Mouse (Mus musculus) neural tube, embryonic 12.5 days (tissue): ENCODE results near the gene Arpin. TPM values are rescaled to one million over a fixed set of nuclear protein-coding genes. Genes with fewer than 3 reads are reported as not detected.

Experiments used
- ATAC-seq: fragments of 200-750 bp; cut with Nextera tagmentation; 2 replicates; pipeline ENCODE4 v1.8.0; 2017; ENCODE audit warnings: low read depth, mild to moderate bottlenecking, moderate TSS enrichment, moderate library complexity; ENCODE audit not compliant: low FRiP score
- H3K27ac ChIP-seq: fragments of 300-500 bp; sonication (generic); 2 replicates; pipeline ENCODE4 v1.5.1; 2016
- H3K27me3 ChIP-seq: fragments of 300-500 bp; sonication (generic); replicated peaks from 2 replicates; pipeline ENCODE4 v1.6.1; 2016; ENCODE audit warnings: mild to moderate bottlenecking
- H3K36me3 ChIP-seq: fragments of 300-500 bp; sonication (generic); 2 replicates; pipeline ENCODE4 v1.6.1; 2016; ENCODE audit warnings: mild to moderate bottlenecking
- H3K4me1 ChIP-seq: fragments of 300-500 bp; sonication (generic); 2 replicates; pipeline ENCODE4 v1.6.1; 2016
- H3K4me2 ChIP-seq: fragments of 300-500 bp; sonication (generic); replicated peaks from 2 replicates; pipeline ENCODE4 v1.6.1; 2016; ENCODE audit warnings: mild to moderate bottlenecking
- H3K4me3 ChIP-seq: fragments of 300-500 bp; sonication (generic); 2 replicates; pipeline ENCODE4 v1.5.1; 2016
- H3K9ac ChIP-seq: fragments of 300-500 bp; sonication (generic); 2 replicates; pipeline ENCODE4 v1.6.1; 2016; ENCODE audit warnings: mild to moderate bottlenecking
- H3K9me3 ChIP-seq: fragments of 300-500 bp; sonication (generic); 2 replicates; pipeline ENCODE4 v1.6.1; 2016; ENCODE audit warnings: mild to moderate bottlenecking
- WGBS: fragments of 180-500 bp; shearing (Covaris S2); methylation state at CpG from one replicate; pipeline ENCODE4 v1.1.7; 2016; 5-methylcytosine and 5-hydroxymethylcytosine counted together
- polyA plus RNA-seq: library from polyadenylated mRNA; unstranded; fragments of >200 nt; fragmentation: Nextera tagmentation; extraction: Ambion mirVana; gene quantifications from 2 replicates; pipeline ENCODE4 v1.2.1, GENCODE M21; 2016

Arpin gene
- 20.7 and 22.2 TPM in 2 replicates for polyA plus RNA-seq

DNA sequence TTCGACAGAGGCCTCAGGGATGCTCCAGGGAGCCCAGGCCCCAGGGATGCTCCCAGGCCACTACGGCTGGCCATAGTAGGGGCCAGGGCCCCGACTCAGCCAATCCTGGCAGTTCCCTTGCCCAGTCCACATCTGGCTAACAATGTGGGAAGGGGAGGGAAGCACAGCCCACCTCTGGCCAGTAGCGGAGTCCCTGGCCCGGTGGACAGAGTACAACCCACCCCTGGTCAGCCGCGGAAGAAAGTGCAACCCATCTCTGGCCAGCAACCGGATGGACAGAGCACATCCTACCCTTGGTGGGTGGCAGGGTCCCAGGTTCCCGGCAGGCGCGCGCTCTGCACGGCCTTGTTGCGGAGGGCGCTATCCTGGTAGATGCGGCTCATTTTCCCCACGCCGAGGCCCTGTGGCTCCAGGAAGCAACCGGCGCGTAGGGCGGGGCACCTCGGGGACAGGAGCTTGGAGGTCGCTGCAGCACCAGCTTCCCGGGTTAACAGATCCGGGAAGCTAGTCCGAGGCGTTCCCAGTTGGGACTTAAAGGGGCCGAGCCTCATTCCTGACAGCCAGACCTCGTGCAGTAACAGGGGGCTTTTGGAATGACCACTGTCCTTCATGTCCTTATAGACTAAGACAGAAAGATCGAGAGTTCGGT lies at the start of gene Arpin:
TSS of gene Arpin (minus strand) at position 498 of the 649 bp plus-strand sequence.
- Histone ChIP-seq H3K36me3 (no peaks in the 10 kb centered on the region), H3K4me2 (peak within 1 kb of the TSS; percentile 73), H3K27ac (no peak within 1 kb of the TSS), H3K27me3 (no peaks in the 10 kb centered on the region), H3K4me1 (peaks cover 10% of the 10 kb centered on the region), H3K9ac (peak within 1 kb of the TSS; percentile 65), H3K9me3 (no peaks in the 10 kb centered on the region), H3K4me3 (peak within 1 kb of the TSS; percentile 44)
- peak; percentile 71 for ATAC-seq
- WGBS, result 2% methylated on average over 32 of the region's 32 CpGs

DNA sequence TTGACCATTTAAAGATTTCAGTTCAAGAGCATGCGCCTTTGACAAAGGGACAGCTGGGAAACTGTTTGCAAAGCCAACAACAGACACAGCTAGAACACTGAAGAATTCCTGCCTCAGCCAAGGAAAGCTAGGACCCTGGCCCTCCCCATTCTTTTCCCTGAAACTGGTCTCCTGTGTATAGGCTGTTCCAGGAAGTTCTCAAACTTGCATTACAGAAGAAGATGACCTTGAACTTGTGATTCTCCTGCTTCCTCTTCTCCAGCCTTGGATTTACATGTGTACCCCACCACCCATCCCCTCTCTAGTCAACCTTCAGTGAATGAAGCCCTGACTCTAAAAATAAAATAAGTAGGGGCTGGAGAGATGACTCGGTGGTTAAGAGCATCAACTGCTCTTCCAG lies 40.2 kb upstream of the Arpin start:
- H3K4me3 ChIP-seq, result no peak overlapping the region
- WGBS, result 92% methylated on average over 2 of the region's 2 CpGs

DNA sequence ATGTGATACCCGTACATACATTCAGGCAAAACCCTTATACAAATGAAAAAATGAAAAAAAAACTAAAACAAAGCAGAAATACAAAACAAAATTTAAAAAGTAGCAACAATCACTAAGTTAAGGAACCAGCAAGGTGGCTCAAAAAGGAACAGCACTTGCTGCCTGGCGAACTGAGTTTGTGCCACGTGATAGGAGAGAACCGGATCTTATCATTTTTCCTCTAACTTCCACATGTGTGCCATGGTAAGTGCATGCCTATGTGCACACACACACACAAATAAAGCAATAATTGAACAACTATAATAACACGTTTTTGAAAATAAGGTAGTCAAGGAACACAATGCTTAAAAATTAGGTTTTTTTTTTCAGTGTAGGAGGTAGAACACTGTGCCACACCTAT lies 37.0 kb upstream of the Arpin start:
- Histone ChIP-seq H3K4me2 (no peak overlapping the region), H3K9ac (no peak overlapping the region), H3K4me3 (no peak overlapping the region), H3K9me3 (no peaks in the 10 kb centered on the region), H3K4me1 (no peaks in the 10 kb centered on the region), H3K27me3 (no peaks in the 10 kb centered on the region), H3K27ac (no peak overlapping the region), H3K36me3 (no peaks in the 10 kb centered on the region)
- WGBS, result 85% methylated on average over 5 of the region's 5 CpGs
- no peak for ATAC-seq

More for the DNA sequence above, 40.2 kb upstream of the Arpin start:
- Histone ChIP-seq H3K27ac (no peak overlapping the region), H3K9me3 (no peaks in the 10 kb centered on the region), H3K36me3 (no peaks in the 10 kb centered on the region), H3K4me1 (no peaks in the 10 kb centered on the region), H3K4me2 (no peak overlapping the region), H3K9ac (no peak overlapping the region), H3K27me3 (no peaks in the 10 kb centered on the region)
- no peak for ATAC-seq

DNA sequence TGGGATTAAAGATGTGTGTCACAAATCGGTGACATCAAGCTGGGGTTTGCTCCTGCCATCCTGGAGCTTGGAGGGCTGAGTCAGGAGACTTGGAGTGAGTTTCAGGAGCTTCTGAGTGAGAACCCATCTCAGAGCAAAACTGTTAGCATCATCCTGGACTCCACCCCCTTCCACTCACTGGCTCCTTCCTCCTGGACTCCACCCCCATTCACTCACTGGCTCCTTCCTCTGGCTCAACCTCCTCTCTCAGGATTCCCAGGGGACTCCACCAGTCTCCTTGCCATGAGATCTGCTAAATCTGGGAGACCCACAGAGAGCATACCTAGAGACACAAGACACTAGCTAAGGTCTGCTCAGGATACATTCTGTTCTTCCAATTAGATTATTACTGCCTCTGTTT lies 35.2 kb upstream of the Arpin start:
- Histone ChIP-seq H3K36me3 (no peaks in the 10 kb centered on the region), H3K27me3 (no peaks in the 10 kb centered on the region), H3K4me3 (no peak overlapping the region), H3K9me3 (no peaks in the 10 kb centered on the region), H3K4me2 (no peak overlapping the region), H3K4me1 (no peaks in the 10 kb centered on the region), H3K27ac (no peak overlapping the region), H3K9ac (no peak overlapping the region)
- no peak for ATAC-seq
- 56% methylated on average over 1 of the region's 1 CpGs for WGBS

DNA sequence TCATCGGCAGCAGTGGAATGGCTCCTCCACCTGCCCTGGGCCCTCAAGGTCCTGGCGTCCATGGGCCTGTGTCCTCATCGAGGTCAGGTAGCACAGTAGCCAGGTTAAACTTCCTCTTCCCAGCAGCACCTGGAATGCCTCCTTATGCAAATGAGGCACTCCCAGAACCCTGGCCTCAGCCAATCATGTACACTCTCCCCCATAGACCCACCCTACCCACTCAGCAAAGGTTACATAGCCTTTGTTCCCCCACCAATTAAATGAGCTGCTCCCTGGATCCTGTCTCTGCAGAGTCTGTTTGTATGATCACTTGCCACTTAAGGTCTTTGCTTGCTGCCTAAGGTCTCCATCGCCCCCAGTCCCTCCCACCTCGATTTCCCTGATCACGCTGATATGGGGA lies 33.2 kb upstream of the Arpin start:
- no peaks in the 10 kb centered on the region for H3K4me1 ChIP-seq
- H3K9me3 ChIP-seq, result no peaks in the 10 kb centered on the region
- no peaks in the 10 kb centered on the region for H3K36me3 ChIP-seq
- no peak for ATAC-seq
- H3K27ac ChIP-seq, result no peak overlapping the region
- no peak overlapping the region for H3K9ac ChIP-seq
- no peak overlapping the region for H3K4me2 ChIP-seq
- 82% methylated on average over 6 of the region's 6 CpGs for WGBS
- H3K27me3 ChIP-seq, result no peaks in the 10 kb centered on the region
- no peak overlapping the region for H3K4me3 ChIP-seq

DNA sequence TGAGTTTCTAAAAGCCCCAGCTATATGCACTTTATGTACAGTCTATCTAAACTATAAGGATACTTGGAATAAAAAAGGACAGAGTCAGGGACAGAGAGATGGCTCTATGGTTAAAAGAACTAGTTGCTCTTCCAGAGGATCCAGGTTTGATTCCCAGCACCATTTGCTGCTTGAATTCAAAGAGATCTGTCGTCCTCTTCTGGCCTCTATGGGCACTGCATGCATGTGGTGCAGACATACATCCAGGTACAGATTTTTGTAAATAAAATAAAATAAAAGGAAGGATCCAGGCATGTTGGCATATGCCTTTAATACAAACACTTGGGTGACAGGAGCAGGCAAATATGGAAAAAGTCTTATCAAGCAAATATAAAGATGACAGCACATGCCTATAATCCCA lies 26.4 kb upstream of the Arpin start:
- ATAC-seq, result no peak
- Histone ChIP-seq H3K36me3 (no peaks in the 10 kb centered on the region), H3K27ac (no peak overlapping the region), H3K4me3 (no peak overlapping the region), H3K9me3 (no peaks in the 10 kb centered on the region), H3K27me3 (no peaks in the 10 kb centered on the region), H3K4me1 (no peaks in the 10 kb centered on the region), H3K9ac (no peak overlapping the region), H3K4me2 (no peak overlapping the region)
- WGBS, result 57% methylated on average over 1 of the region's 1 CpGs

DNA sequence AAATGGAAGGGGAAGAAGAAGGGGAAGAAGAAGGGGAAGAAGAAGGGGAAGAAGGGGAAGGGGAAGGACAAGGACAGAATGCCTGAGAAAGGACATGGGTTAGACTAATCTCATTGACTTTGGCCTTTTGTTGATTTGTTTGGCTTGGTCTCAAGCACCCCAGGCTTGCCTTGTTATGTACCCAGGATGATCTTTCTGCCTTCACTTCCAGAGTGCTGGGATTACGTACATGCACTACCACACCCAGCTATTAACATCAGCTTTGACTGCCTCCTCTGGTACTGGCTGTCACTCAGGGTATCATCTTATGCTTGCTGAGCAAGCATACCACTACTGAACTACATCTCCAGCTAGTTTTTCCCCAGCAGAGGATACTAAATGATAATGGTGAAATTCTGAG lies 21.0 kb upstream of the Arpin start:
- ATAC-seq, result no peak
- no peaks in the 10 kb centered on the region for H3K36me3 ChIP-seq

DNA sequence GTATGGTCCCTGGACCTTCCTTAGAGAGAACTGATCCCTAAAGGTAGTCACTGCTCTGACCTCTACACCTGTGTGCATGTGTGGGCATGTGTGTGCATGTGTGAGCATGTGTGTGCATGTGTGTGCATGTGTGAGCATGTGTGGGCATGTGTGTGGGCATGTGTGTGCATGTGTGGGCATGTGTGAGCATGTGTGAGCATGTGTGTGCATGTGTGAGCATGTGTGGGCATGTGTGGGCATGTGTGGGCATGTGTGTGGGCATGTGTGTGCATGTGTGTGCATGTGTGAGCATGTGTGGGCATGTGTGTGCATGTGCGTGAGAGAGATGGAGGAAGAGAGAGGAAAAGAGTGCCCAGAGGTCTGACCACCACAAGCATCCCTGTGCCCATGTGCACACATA lies 19.7 kb upstream of the Arpin start:
- Histone ChIP-seq H3K36me3 (no peaks in the 10 kb centered on the region), H3K4me1 (no peaks in the 10 kb centered on the region), H3K27ac (no peak overlapping the region), H3K4me2 (no peak overlapping the region), H3K9ac (no peak overlapping the region), H3K9me3 (no peaks in the 10 kb centered on the region), H3K4me3 (no peak overlapping the region), H3K27me3 (no peaks in the 10 kb centered on the region)
- no peak for ATAC-seq
- WGBS, result 95% methylated on average over 1 of the region's 1 CpGs

More for the DNA sequence above, 21.0 kb upstream of the Arpin start:
- H3K27ac ChIP-seq, result no peak overlapping the region
- no peak overlapping the region for H3K4me2 ChIP-seq
- H3K4me3 ChIP-seq, result no peak overlapping the region
- WGBS, result 94% methylated on average over 1 of the region's 1 CpGs
- H3K9me3 ChIP-seq, result no peaks in the 10 kb centered on the region
- no peak overlapping the region for H3K9ac ChIP-seq
- H3K27me3 ChIP-seq, result no peaks in the 10 kb centered on the region
- H3K4me1 ChIP-seq, result no peaks in the 10 kb centered on the region

DNA sequence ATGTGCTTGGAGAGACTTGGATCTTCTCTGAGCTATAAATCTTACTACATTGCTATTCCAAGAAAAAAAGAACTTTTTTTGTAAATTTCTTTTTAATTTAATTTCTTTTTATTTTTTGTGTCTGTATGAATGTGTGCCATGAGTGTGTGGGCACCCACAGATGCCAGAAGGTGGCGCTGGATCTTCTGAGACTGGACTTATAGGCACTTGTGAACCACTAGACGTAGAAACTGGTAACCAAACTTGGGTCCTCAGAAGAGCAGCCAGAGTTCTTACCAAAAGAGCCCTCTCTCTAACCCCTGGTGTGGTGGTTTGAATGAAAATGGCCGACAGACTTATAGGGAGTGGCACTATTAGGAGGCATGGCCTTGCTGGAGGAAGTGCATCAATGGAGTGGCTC lies 15.9 kb upstream of the Arpin start:
- H3K9ac ChIP-seq, result no peak overlapping the region
- no peaks in the 10 kb centered on the region for H3K27me3 ChIP-seq
- no peak overlapping the region for H3K4me3 ChIP-seq
- H3K9me3 ChIP-seq, result no peaks in the 10 kb centered on the region
- H3K27ac ChIP-seq, result no peak overlapping the region
- H3K4me2 ChIP-seq, result no peak overlapping the region
- H3K36me3 ChIP-seq, result no peaks in the 10 kb centered on the region
- ATAC-seq, result no peak
- 74% methylated on average over 3 of the region's 3 CpGs for WGBS
- no peaks in the 10 kb centered on the region for H3K4me1 ChIP-seq

DNA sequence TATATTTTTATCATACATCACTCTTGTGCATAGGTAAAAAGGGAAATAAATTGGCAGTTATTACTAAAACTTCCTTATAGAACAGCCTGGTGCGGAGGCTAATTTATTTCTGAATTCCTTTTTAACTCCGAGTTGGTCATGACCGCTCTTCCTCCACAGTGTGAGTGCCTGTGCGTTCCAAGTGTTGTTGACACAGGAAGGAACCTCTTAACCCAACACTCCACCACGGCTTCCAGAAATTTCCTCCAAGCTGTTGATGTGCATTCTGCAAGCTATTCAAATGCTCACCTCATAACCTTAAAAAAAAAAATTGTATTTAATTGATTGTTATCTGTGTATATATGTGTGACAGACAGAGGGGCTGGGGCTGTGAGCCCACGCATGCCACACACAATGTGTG lies 15.1 kb upstream of the Arpin start:
- ATAC-seq, result no peak
- no peaks in the 10 kb centered on the region for H3K27me3 ChIP-seq
- no peaks in the 10 kb centered on the region for H3K36me3 ChIP-seq
- H3K27ac ChIP-seq, result no peak overlapping the region
- H3K9ac ChIP-seq, result no peak overlapping the region
- no peak overlapping the region for H3K4me3 ChIP-seq
- H3K4me2 ChIP-seq, result no peak overlapping the region
- no peaks in the 10 kb centered on the region for H3K4me1 ChIP-seq
- no peaks in the 10 kb centered on the region for H3K9me3 ChIP-seq
- WGBS, result 87% methylated on average over 6 of the region's 6 CpGs

DNA sequence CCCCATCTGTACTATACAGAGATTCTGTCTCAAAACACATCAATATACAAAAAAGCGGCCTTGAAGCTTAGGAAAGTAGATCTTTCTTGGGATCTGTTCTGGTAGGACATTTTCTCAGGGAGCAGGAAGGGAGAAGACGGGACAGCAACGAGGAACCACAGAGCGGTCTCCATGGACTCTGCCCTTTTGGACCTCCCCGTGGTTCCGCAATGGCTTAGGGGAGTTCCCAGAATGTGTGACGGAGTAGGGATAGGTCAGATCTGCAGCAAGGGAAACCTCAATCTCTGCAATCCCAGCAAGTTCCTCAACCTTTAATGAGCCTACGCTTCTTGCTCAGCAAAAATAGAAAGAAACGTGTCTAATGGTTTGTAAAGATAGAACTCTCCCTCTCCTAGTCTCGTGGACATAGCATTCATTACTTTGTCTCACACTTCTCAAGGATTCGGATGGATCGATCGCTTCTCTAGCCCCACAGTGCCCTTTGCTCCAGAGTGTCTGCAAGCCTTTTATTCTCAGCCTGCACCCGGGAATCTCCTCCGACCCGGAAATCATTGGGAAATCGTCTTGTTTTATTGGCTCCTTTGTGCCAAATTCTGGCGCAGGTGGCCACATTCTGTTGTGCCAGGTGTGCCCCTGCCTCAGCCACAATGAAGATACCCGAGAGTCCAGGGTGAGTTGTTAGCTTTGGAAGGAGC lies 499 bp upstream of the Arpin start:
- 4% methylated on average over 19 of the region's 19 CpGs for WGBS
- ATAC-seq, result no peak
- Histone ChIP-seq H3K36me3 (no peaks in the 10 kb centered on the region), H3K4me2 (peak overlapping the region; percentile 73), H3K27ac (no peak overlapping the region), H3K27me3 (no peaks in the 10 kb centered on the region), H3K9ac (peak overlapping the region; percentile 65), H3K4me1 (peaks cover 10% of the 10 kb centered on the region), H3K4me3 (peak overlapping the region; percentile 44), H3K9me3 (no peaks in the 10 kb centered on the region)

DNA sequence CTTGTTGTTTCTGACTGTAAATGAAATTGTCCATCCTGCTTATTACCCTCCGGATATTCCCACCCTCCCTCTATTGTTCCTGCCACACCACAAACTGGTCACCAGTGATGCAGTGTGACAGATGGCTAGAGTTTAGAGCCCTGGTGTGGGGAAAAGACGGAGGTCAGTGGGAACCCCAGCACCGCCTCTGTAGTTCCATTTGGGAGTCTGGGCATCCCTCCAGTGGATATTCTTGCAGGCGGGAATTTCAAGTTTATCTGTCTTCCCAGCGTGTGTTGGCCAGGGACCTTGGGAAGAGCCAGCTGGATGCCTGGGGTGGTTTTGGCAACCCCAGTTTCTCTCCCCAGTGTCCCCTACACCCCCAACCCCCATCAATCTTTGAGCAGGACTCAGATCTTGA lies 698 bp downstream of the Arpin start:
- 46% methylated on average over 5 of the region's 5 CpGs for WGBS
- Histone ChIP-seq H3K27ac (no peak overlapping the region), H3K4me3 (peak overlapping the region; percentile 44), H3K9ac (peak overlapping the region; percentile 65), H3K27me3 (no peaks in the 10 kb centered on the region), H3K9me3 (no peaks in the 10 kb centered on the region), H3K4me2 (peak overlapping the region; percentile 73), H3K4me1 (peaks cover 10% of the 10 kb centered on the region), H3K36me3 (no peaks in the 10 kb centered on the region)
- ATAC-seq, result no peak
